Mouse (Mus musculus): ENCODE measurements around the gene Gm3453. TPM values are rescaled to one million over a fixed set of nuclear protein-coding genes. Genes with fewer than 3 reads are reported as not detected.

Gm3453 gene
- polyA plus RNA-seq (2012; rRNA removed) = not detected in 2 replicates

DNA sequence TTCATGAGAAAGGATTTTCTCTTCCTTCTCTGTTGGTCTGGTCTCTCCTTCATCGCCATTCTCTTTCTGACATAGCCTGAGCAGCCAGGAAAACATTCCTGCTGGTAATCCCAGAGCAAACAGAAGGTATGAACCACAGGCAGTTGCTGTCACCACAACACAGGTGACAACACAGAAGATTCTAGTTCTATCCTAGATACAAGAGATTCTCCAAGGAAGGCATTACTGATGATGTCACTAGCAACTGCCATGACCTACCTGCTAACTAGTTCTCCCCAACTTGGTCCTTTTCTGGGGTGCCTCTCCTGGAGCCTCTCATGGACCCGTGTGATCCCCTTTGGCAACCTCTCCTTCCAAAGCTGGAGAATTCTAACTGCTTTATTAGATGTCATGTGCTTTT, at the start of gene Gm3453:
Gene Gm3453, minus strand, starts transcription at position 101 of the 400 bp plus-strand sequence.

DNA sequence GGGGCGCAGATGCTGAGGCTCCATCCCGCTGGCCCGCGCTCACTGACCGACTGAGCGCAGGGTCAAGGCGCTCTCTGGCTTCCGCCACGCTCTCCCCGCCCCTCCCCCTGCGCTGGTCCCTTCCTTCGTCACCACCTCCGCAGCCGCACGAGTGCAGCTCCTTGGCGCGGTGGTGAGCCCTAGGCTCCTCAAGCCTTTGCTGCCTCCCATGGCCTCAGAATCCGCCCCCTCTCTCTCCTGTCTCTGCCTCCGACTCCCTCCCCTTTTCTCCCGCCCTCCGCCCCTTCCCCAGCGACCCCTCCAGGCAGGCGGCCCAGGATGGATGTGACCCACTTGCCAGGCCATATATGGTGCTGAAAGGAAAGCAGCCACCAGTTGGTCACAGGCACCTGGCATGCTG, 17.3 kb downstream of the Gm3453 start, which contains the start of gene Gm3248:
Gene Gm3248, minus strand, starts transcription at position 111 of the 400 bp plus-strand sequence.

Other genes with a start within 250 kb of the Gm3453 start
- 0.42 and 0.66 TPM in 2 replicates for gene Gm3373, start 237.6 kb downstream of the Gm3453 start, polyA plus RNA-seq (2012; rRNA removed)
- gene Gm3383, start 171.2 kb downstream of the Gm3453 start, polyA plus RNA-seq (2012; rRNA removed) = 3.3 and 4.1 TPM in 2 replicates
- not detected in 2 replicates for gene Gm3424, start 148.8 kb downstream of the Gm3453 start, polyA plus RNA-seq (2012; rRNA removed)
- 0.07 and 0.16 TPM in 2 replicates for gene Gm8237, start 98.8 kb downstream of the Gm3453 start, polyA plus RNA-seq (2012; rRNA removed)
- gene Gm3248, start 17.4 kb downstream of the Gm3453 start, polyA plus RNA-seq (2012; rRNA removed) = 0.26 and 0.80 TPM in 2 replicates
- not detected in 2 replicates for gene Gm6337, start 79.1 kb upstream of the Gm3453 start, polyA plus RNA-seq (2012; rRNA removed)
- 1.1 TPM in 2 replicates for gene Gm8206, start 114.8 kb upstream of the Gm3453 start, polyA plus RNA-seq (2012; rRNA removed)
- gene Gm3468, start 129.5 kb upstream of the Gm3453 start, polyA plus RNA-seq (2012; rRNA removed) = 3.0 and 6.8 TPM in 2 replicates
- gene Gm3476, start 146.7 kb upstream of the Gm3453 start, polyA plus RNA-seq (2012; rRNA removed) = not detected in 2 replicates
- not detected in 2 replicates for gene Gm21560, start 240.2 kb upstream of the Gm3453 start, polyA plus RNA-seq (2012; rRNA removed)

Measured in central nervous system, embryonic 11.5 days (tissue).